Mouse (Mus musculus) CH12.LX (cell line): ENCODE results near the gene Nab2. TPM values are rescaled to one million over a fixed set of nuclear protein-coding genes. Genes with fewer than 3 reads are reported as not detected.
"Not testable (repeated sequence)": the region's sequence is repeated elsewhere in the genome, so short reads cannot be mapped to it uniquely, and the experiment has no call there.

ENCODE experiments used
- DNase-seq: peaks from one replicate; pipeline ENCODE4 v3.0.0-alpha.2; 2013; ENCODE audit errors: extremely low read depth
- H3K27ac ChIP-seq: 2 replicates; pipeline ENCODE4 v1.5.1; 2012; ENCODE audit warnings: low read depth, mild to moderate bottlenecking, control low read depth, moderate library complexity; ENCODE audit not compliant: insufficient read depth
- H3K27me3 ChIP-seq: replicated peaks from 2 replicates; pipeline ENCODE3; 2012; ENCODE audit warnings: inconsistent platforms
- H3K36me3 ChIP-seq, 2 experiments: replicated peaks in 1 of 2; 2 replicates each; pipeline versions ENCODE3 to v1.6.1; 2012; ENCODE audit warnings: inconsistent platforms in 1 of 2, low read length in 1 of 2, mild to moderate bottlenecking in 1 of 2, mixed read lengths in 1 of 2, moderate library complexity in 1 of 2; ENCODE audit not compliant: control insufficient read depth in 1 of 2, insufficient read depth in 1 of 2
- H3K4me1 ChIP-seq, 2 experiments: 2 replicates each; pipeline ENCODE4 v1.6.1; 2012; ENCODE audit warnings: inconsistent platforms in 1 of 2, moderate library complexity in 1 of 2; ENCODE audit not compliant: insufficient read depth in 2 of 2, control insufficient read depth in 1 of 2
- H3K4me2 ChIP-seq: 2 replicates; pipeline ENCODE4 v1.6.1; 2012; ENCODE audit warnings: low read depth, mild to moderate bottlenecking, control low read depth; ENCODE audit not compliant: poor library complexity, insufficient read depth, severe bottlenecking
- H3K4me3 ChIP-seq, 3 experiments: fragments of 150-350 bp in 1 of 3; sonication (generic) in 1 of 3; replicated peaks in 1 of 3; 2 replicates each; pipeline versions ENCODE3 to v1.5.1; 2011 to 2012; ENCODE audit warnings: low read depth in 2 of 3, low read length in 2 of 3, mild to moderate bottlenecking in 2 of 3, moderate library complexity in 2 of 3, control low read depth in 1 of 3, improper control_type of control experiment in 1 of 3, inconsistent platforms in 1 of 3, mixed read lengths in 1 of 3; ENCODE audit not compliant: poor library complexity in 1 of 3
- H3K79me2 ChIP-seq: replicated peaks from 2 replicates; pipeline ENCODE4 v1.6.1; 2012; ENCODE audit warnings: mild to moderate bottlenecking, moderate library complexity; ENCODE audit not compliant: control insufficient read depth, poor library complexity, insufficient read depth, severe bottlenecking; ENCODE audit errors: extremely low read depth
- H3K9ac ChIP-seq: 2 replicates; pipeline ENCODE4 v1.6.1; 2012; ENCODE audit warnings: low read depth, mild to moderate bottlenecking, control low read depth, moderate library complexity; ENCODE audit not compliant: insufficient read depth
- H3K9me3 ChIP-seq: replicated peaks from 2 replicates; pipeline ENCODE3; 2012; ENCODE audit warnings: low read length, inconsistent platforms, mixed read lengths
- CHD1 ChIP-seq: IDR thresholded peaks from 2 replicates; pipeline ENCODE4 v1.6.1; 2012; ENCODE audit warnings: low read depth, low read length, improper control_type of control experiment, inconsistent platforms
- E2F4 ChIP-seq: IDR thresholded peaks from 2 replicates; pipeline ENCODE4 v1.6.1; 2011; ENCODE audit warnings: low read depth, low read length, improper control_type of control experiment; ENCODE audit not compliant: insufficient replicate concordance
- HCFC1 ChIP-seq: IDR thresholded peaks from 2 replicates; pipeline ENCODE4 v1.6.1; 2012; ENCODE audit warnings: low read depth, mild to moderate bottlenecking, inconsistent platforms, low read length, improper control_type of control experiment
- IRF4 ChIP-seq: IDR thresholded peaks from 2 replicates; pipeline ENCODE4 v1.6.1; 2014; ENCODE audit warnings: low read depth, mild to moderate bottlenecking, inconsistent platforms, low read length, improper control_type of control experiment
- JUND ChIP-seq: conservative IDR thresholded peaks from 2 replicates; pipeline ENCODE4 v1.6.1; 2011; ENCODE audit warnings: low read depth, low read length, improper control_type of control experiment
- MAFK ChIP-seq: IDR thresholded peaks from 2 replicates; pipeline ENCODE4 v1.6.1; 2011; ENCODE audit warnings: low read length, improper control_type of control experiment; ENCODE audit not compliant: insufficient replicate concordance
- MAX ChIP-seq: IDR thresholded peaks from 2 replicates; pipeline ENCODE4 v1.6.1; 2011; ENCODE audit warnings: low read length, improper control_type of control experiment
- MEF2A ChIP-seq: IDR thresholded peaks from 2 replicates; pipeline ENCODE4 v1.6.1; 2014; ENCODE audit warnings: low read depth, mild to moderate bottlenecking, inconsistent platforms, low read length, improper control_type of control experiment, borderline replicate concordance
- MXI1 ChIP-seq: IDR thresholded peaks from 2 replicates; pipeline ENCODE4 v1.6.1; 2011; ENCODE audit warnings: mild to moderate bottlenecking, low read depth, low read length, improper control_type of control experiment
- MYC ChIP-seq: IDR thresholded peaks from 2 replicates; pipeline ENCODE4 v1.6.1; 2011; ENCODE audit warnings: low read depth, mild to moderate bottlenecking, improper control_type of control experiment, low read length
- PAX5 ChIP-seq: IDR thresholded peaks from 2 replicates; pipeline ENCODE4 v1.6.1; 2012; ENCODE audit warnings: low read length, inconsistent platforms, mixed read lengths
- POLR2A ChIP-seq: IDR thresholded peaks from 2 replicates; pipeline ENCODE4 v1.6.1; 2011; ENCODE audit warnings: low read depth, mild to moderate bottlenecking, improper control_type of control experiment, low read length
- SMC3 ChIP-seq: IDR thresholded peaks from 2 replicates; pipeline ENCODE4 v1.6.1; 2011; ENCODE audit warnings: low read depth, low read length, improper control_type of control experiment
- UBTF ChIP-seq: IDR thresholded peaks from 2 replicates; pipeline ENCODE4 v1.6.1; 2012; ENCODE audit warnings: low read depth, mild to moderate bottlenecking, inconsistent platforms, low read length, improper control_type of control experiment, moderate library complexity
- USF2 ChIP-seq: conservative IDR thresholded peaks from 2 replicates; pipeline ENCODE4 v1.6.1; 2011; ENCODE audit warnings: low read depth, low read length, improper control_type of control experiment
- ZMIZ1 ChIP-seq: IDR thresholded peaks from 2 replicates; pipeline ENCODE4 v1.6.1; 2012; ENCODE audit warnings: low read depth, mild to moderate bottlenecking, inconsistent platforms, low read length, improper control_type of control experiment
- dilution Hi-C: fragments of 300-500 bp; cut with MboI; formaldehyde crosslinking; loops from 2 replicates; pipeline ENCODE4 v1.14.3; 2020; ENCODE audit warnings: low sequenced_read_pairs; ENCODE audit not compliant: extremely low pct_unique_long_range_greater_than_20kb, extremely low pct_ligation_motif_present
- in situ Hi-C: fragments of 300-500 bp; cut with MboI; formaldehyde crosslinking; loops from 3 replicates; pipeline ENCODE4 v1.14.3; 2019; ENCODE audit warnings: low sequenced_read_pairs, low pct_ligation_motif_present, low pct_unique_long_range_greater_than_20kb, mixed read lengths
- polyA plus RNA-seq: library from polyadenylated mRNA; unstranded; fragments of >175 nt; gene quantifications from 2 replicates; pipeline ENCODE4 v1.2.1, GENCODE M21; 2012; ENCODE audit warnings: low read depth; ENCODE audit not compliant: insufficient read length
- total RNA-seq, 2 experiments: library from RNA; depleted of rRNA; stranded (reverse); fragments of 300-350 nt in 1 of 2; fragments of >200 nt in 1 of 2; gene quantifications; 2 replicates each; pipeline ENCODE4 v1.2.3; 2012 to 2014

The Nab2 gene
- total and polyA plus RNA-seq, 3 experiments, result 8.1 to 10.0 (median 9.2) TPM

DNA sequence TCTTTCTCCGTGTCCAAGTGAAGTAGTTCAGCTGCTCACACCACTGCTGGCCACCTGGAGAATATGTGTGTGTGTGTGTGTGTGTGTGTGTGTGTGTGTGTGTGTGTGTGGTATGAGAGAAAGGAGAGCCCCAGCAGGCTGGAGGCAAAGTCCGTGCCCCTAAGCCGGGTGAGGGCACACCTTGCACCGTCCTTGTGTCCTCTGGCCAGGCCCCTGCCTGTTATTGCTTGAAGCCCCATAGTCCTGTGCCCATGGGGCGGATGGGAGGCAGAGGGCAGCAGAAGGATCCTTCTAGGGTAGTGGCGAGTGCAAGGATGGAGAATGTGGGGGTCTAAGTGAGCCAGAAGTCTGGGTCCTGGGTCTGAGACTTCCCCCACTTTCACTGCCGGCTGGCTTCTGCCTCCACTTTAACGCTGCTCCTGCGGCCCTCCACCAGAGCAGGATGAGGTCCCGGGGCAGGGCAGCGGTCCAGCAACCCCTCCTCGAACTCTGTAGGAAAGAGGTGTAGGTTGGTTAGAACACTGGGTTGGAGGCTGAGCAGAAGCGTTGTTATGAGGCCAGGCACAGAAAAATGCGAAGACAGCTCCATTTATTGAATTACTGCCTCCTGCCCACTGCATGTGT lies 7.0 kb downstream of the Nab2 start:
- no peak for DNase-seq
- TF ChIP-seq E2F4 (no peak), HCFC1 (no peak), MEF2A (no peak), MYC (no peak), POLR2A (no peak), IRF4 (no peak), PAX5 (no peak), JUND (no peak), UBTF (no peak)
- TF ChIP-seq, all 38 proteins: peak for 0
- Histone ChIP-seq H3K27ac (peak overlapping the region; percentile 46; the same call in 1 of the 2 replicates), H3K4me1 (peaks cover 14 to 58% of the 10 kb centered on the region in 2 experiments), H3K9ac (no peak overlapping the region), H3K9me3 (no peaks in the 10 kb centered on the region), H3K4me3 (peak overlapping the region in 1 of 3 experiments; percentile 37), H3K79me2 (no peaks in the 10 kb centered on the region), H3K27me3 (peaks cover 13% of the 10 kb centered on the region), H3K36me3 (peaks cover 35 to 61% of the 10 kb centered on the region in 2 experiments), H3K4me2 (no peak overlapping the region)
- in situ Hi-C loops, result no loop called here
- dilution Hi-C loops, result no loop called here

GRCm38 (mm10) chr10:127659551-127659950 lies 8.8 kb downstream of the Nab2 start:
- Histone ChIP-seq H3K9me3 (no peaks in the 10 kb centered on the region), H3K9ac (no peak overlapping the region), H3K4me1 (peaks cover 14 to 45% of the 10 kb centered on the region in 2 experiments), H3K27me3 (no peaks in the 10 kb centered on the region), H3K4me3 (no peak overlapping the region), H3K36me3 (peaks cover 50 to 73% of the 10 kb centered on the region in 2 experiments), H3K27ac (no peak overlapping the region), H3K4me2 (no peak overlapping the region), H3K79me2 (no peaks in the 10 kb centered on the region)
- no peak for DNase-seq
- dilution Hi-C loops, result no loop called here
- TF ChIP-seq SMC3 (no peak), CHD1 (no peak), ZMIZ1 (no peak), MXI1 (no peak), HCFC1 (no peak), MAFK (no peak)
- in situ Hi-C loops, result no loop called here

DNA sequence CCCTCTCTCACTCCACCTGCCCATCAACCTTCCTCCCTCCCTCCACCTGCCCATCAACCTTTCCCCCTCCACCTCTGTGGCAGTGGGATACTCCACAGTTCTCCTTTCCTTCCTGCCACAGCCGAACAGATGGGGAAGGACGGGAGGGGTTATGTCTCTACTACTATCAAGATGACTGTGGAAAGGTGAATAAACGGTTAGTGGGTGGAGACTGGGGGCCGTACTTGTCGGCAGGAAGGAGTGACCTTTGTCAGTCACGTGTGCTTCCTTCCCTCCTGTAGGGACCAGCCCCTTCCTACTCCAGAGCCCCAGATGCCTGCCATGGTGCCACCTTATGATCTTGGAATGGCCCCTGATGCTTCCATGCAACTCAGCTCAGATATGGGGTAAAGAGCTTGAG lies 10.3 kb downstream of the Nab2 start:
- Histone ChIP-seq H3K4me2 (no peak overlapping the region), H3K27ac (no peak overlapping the region), H3K4me1 (peaks cover 14 to 36% of the 10 kb centered on the region in 2 experiments), H3K27me3 (no peaks in the 10 kb centered on the region), H3K79me2 (no peaks in the 10 kb centered on the region), H3K4me3 (no peak overlapping the region), H3K36me3 (peaks cover 65 to 80% of the 10 kb centered on the region in 2 experiments), H3K9me3 (no peaks in the 10 kb centered on the region), H3K9ac (no peak overlapping the region)
- DNase-seq, result no peak
- dilution Hi-C loops (no loop called here), in situ Hi-C loops (no loop called here)
- TF ChIP-seq MAX (no peak), USF2 (0 out of 2 replicates have a peak, but pooled peaks have one; percentile 18)

DNA sequence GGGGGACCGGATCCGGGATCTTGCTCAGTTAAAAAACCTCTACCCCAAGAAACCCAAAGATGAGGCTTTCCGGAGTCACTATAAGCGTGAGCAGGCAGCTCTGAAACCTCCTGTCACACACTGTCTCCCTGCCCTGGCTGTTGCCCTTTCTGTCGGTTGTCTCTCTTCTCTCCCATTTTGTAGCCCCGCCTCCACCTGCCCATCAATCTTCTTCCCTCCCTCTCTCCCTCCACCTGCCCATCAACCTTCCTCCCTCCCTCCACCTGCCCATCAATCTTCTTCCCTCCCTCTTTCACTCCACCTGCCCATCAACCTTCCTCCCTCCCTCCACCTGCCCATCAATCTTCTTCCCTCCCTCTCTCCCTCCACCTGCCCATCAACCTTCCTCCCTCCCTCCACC lies 10.8 kb downstream of the Nab2 start:
- H3K4me3 ChIP-seq, DNase-seq, H3K27ac ChIP-seq, dilution Hi-C loops, H3K79me2 ChIP-seq, in situ Hi-C loops, H3K9ac ChIP-seq, H3K4me2 ChIP-seq, H3K27me3 ChIP-seq, H3K9me3 ChIP-seq: not testable (repeated sequence)
- peaks cover 12 to 32% of the 10 kb centered on the region in 2 experiments for H3K4me1 ChIP-seq
- peaks cover 70 to 83% of the 10 kb centered on the region in 2 experiments for H3K36me3 ChIP-seq
